Mouse (Mus musculus): ENCODE data around the gene Zfp592.

DNA sequence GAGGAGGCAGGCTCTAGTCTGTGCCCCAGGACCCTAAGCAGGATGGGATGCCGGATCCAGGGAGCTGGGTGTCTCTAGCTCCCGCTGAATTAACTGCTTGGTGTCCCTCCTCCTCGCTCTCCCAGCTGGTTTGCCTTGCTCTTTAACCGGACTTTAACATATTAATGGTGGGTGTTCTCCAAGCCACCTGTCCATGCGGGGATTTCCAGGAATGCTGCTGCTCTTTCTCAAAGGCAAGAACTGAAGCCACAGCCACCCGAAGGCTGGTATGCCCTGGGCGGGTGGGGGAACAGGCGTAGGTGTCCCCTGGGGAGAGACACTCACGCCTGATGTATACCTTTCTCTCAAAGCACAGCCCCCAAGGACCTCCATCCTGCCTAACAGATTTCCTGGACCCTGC, 69.9 kb downstream of the Zfp592 start:
- TF ChIP-seq CTCF (IDR thresholded peaks at IDR 0.05; ENCODE audit: borderline replicate concordance, insufficient read depth, low read depth, low read length) (no peak), POLR2A (IDR thresholded peaks at IDR 0.05; ENCODE audit: borderline replicate concordance, insufficient read depth, low read length) (no peak)
